Mouse (Mus musculus) skeletal muscle tissue, adult 2 months (tissue): Measurements from ENCODE around the gene Nt5dc1.
"Not testable (repeated sequence)": the region's sequence is repeated elsewhere in the genome, so short reads cannot be mapped to it uniquely, and the experiment has no call there.

Source experiments
- DNase-seq: peaks from one replicate; pipeline ENCODE4 v3.0.0-alpha.2; 2012; ENCODE audit warnings: low read depth, low spot score

The Nt5dc1 gene

GRCm38 (mm10) chr10:34418204-34418756 lies at the start of gene Nt5dc1:
TSS of gene Nt5dc1 (minus strand) at chr10:34418552.
- DNase-seq: peak; percentile 95

DNA sequence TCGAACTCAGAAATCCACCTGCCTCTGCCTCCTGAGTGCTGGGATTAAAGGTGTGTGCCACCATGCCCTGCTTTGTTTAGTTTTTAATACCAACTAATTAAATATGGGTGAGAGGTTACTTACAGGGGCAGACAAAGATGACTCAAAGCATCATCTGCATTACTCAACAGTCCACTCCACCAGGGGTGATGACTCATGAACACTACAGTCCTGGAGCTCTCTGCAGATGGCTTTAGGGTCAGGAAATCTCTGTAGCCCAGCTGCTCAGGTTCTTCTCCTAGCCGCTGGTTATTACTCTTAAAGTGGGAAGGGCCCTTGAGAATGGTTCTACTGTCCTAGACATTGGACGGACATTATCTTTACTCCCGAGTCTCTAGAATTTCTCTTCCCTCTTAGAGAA lies 46.0 kb upstream of the Nt5dc1 start:
- no peak for DNase-seq

DNA sequence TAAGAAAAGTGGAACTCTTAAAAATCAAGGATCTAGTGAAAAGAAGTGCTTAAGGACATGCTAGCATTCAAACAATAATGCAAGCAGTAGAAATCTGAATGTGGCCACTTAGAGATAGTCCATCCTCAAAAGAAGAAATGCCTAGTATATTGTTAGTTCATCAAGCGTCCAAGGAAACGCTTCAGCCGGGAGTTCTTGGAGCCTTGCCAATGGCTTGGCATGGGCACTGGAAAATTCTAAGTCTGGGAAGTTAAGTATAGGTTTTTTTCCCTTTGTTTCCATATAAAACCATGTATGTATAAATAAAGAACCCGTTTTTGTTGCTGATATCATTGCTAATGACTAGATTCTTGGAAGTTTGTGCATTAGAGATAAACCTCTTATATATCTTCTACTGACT lies 43.1 kb upstream of the Nt5dc1 start:
- DNase-seq: no peak

GRCm38 (mm10) chr10:34449469-34449868 lies 31.1 kb upstream of the Nt5dc1 start:
- DNase-seq: no peak

GRCm38 (mm10) chr10:34434191-34434590 lies 15.8 kb upstream of the Nt5dc1 start:
- DNase-seq: not testable (repeated sequence)

DNA sequence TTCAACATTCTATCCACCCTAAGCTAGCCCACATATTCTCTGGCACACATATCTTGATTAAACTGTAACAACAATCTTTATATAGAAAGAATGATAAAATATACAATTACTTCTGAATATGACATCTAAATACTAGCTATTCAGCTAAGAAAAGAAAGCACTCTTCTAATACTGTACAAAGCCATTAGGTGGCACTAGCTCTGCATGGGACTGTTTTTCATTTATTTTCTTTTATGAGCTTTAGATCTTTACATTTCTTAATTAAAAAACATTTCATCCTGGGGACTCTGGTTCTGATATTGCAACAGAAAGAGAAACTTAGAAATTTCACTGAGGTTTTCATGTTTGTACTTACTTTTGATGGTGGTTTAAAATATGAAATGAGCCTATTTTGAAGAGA lies 13.4 kb upstream of the Nt5dc1 start:
- DNase-seq: no peak

DNA sequence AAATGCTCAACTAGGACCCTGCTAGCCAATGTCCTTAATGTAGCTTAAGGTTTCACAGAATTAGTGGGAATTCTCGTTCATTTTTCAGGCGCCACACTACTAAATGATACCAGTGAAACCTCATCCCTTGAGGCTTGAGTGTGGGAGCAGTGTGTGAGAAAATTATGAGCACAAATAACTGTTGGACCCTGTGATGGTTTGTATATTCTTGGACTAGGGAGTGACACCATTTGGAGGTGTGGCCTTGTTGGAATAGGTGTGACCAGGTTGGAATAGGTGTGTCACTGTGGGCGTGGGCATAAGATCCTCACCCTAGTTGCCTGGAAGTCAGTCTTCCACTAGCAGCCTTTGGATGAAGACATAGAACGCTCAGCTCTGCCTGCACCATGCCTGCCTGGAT lies 442 bp upstream of the Nt5dc1 start:
- DNase-seq: not testable (repeated sequence)

- no peak for DNase-seq
Observed at GRCm38 (mm10) chr10:34399267-34399666, 19.1 kb downstream of the Nt5dc1 start.

GRCm38 (mm10) chr10:34396959-34397358 lies 21.4 kb downstream of the Nt5dc1 start:
- no peak for DNase-seq

DNA sequence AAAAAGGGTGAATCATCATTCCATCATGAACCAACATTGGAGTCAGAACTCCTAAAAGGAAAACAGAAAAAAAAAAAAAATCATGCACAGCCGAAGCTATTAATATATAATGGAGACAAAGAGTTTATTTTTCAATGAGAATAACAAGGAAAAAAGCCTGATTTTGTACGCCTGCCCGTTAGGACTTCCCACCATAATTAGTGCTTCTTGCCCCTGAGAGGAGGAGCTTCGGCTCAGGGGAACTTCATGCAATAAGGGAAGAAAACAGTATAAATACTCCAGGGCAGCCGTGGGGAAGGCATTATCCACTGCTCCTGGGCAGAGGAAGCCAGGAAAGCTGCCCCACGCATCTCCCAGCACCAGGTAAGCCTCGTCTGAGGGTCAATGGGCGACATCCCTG lies 28.7 kb downstream of the Nt5dc1 start, which contains the start of gene Col10a1:
Gene Col10a1 (plus strand): TSS at position 301 of the 400 bp plus-strand sequence.
- DNase-seq: no peak

GRCm38 (mm10) chr10:34385636-34386035 lies 32.7 kb downstream of the Nt5dc1 start:
- DNase-seq: no peak

GRCm38 (mm10) chr10:34373332-34373731 lies 45.0 kb downstream of the Nt5dc1 start:
- no peak for DNase-seq

DNA sequence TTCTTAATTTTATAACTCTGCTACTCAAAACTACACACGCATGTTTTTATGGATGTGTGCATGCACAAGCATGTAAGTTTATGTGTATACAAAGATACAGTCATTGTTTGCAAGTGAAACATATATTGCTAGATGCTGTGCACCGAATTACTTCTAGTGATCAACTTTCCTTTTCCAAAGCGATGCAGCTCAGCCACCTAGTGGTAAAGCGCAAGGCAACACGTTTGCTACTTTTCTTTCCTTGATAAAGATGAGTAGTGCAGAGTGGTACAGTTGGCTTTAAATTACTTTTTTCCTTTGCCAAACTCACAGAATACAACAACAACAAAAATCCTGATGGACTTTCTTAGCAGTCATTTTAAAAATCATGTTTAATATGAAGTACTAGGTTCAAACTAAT lies 50.2 kb downstream of the Nt5dc1 start:
- DNase-seq: no peak

DNA sequence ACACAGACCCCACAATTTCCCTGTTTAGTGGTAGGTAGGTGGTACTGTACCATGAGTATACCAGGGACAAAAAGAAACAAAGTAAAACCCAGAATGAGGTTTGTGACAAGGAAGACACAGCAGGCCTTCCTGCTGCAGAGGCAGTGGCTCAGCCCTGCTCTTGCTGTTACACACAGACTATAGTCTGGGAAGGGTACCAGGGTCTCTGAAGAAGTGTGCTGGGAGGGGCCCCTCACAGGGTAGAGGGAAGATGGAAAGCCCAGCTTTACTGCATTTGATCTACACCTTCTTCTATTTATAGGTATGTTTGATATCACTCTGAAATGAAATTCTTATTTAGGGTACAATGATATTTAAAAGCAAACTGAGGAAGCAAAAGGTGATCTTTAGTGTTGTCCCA lies 54.6 kb downstream of the Nt5dc1 start:
- no peak for DNase-seq

DNA sequence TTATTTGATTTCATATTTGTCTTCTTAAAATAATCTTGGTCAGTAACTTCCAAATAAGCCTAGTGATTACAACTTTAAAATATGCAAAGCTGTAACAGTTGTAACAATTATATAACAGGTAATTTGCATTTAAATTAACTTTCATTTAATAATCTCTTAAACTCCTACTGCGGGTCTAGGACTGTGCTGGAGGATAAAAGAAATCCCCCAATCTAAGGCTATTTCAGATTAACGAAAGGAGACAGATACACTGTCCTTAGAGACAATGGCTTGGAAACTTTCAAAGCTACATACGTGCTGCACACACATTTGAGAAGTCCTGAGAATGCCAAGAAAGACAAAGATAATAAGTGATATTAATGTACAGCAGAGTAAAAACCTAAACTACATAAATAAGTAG lies 60.1 kb downstream of the Nt5dc1 start:
- no peak for DNase-seq

DNA sequence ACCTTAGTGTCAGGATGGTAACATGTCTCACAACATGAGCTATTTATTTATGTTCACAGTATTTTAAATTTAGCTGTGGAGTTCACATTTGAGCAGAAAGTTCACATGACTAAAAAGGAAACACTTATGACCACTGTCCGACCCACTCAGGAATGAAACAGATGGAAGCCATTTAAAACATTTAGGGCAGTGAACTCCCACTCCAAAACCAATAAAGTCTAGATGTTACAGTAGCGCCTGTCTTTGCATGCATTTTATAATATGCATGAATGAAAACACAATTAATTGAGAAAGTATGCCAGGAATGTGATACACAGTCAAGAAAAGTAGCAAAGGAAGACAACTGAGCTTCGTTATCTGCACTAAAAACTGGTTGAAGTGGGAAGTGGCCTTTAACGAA lies 66.2 kb downstream of the Nt5dc1 start:
- DNase-seq: no peak

DNA sequence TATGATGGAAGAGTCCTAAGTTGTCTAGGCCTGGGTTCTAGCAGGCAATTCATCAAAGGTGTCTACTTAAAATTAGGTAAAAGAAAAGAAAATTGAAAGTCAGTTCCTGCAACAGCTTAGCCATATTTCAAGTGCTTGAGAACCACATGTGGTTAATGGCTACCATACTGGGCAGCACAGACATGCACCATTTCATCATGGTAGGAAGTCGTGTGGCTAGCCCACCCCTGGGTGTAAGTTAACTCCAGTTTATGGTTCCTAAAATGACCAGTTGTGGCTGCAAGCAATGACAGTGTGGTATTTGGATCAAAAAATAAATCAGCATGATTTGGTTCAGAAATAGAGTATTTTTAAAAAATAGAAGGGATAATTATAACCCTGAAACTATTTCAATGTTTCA lies 76.5 kb downstream of the Nt5dc1 start:
- no peak for DNase-seq

GRCm38 (mm10) chr10:34341014-34341413 lies 77.3 kb downstream of the Nt5dc1 start:
- no peak for DNase-seq

GRCm38 (mm10) chr10:34328310-34328709 lies 90.0 kb downstream of the Nt5dc1 start:
- no peak for DNase-seq

- DNase-seq: no peak
Observed at GRCm38 (mm10) chr10:34327144-34327543, 91.2 kb downstream of the Nt5dc1 start.

GRCm38 (mm10) chr10:34326701-34327100 lies 91.7 kb downstream of the Nt5dc1 start:
- DNase-seq: no peak

DNA sequence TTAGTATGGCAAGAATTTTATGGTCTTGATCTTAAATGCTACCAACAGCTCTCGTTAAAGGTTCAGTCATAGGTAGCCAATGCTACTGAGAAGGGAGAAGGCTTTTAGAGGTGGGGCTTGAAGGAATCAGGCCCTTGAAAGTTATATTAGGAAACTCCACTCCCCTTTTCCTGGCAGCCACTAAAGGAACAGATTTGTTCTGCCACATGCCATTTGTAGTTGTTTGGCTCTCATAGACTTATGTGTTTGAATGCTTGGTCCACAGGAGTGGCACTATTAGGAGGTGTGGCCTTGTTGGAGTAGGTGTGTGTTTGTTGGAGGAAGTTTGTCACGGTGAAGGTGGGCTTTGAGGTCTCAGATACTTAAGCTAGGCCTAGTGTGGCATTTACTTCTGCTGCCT lies 97.5 kb downstream of the Nt5dc1 start:
- no peak for DNase-seq

GRCm38 (mm10) chr10:34317217-34317606 lies 101.1 kb downstream of the Nt5dc1 start:
- no peak for DNase-seq

- no peak for DNase-seq
Observed at GRCm38 (mm10) chr10:34316571-34317216, 101.7 kb downstream of the Nt5dc1 start.
